Mouse (Mus musculus) small intestine, adult 2 months (tissue): ENCODE data around the gene Zfp809.

Experiments
- CTCF ChIP-seq: fragments of 200-500 bp; IDR thresholded peaks from 2 replicates; pipeline ENCODE4 v1.5.1; 2012; ENCODE audit warnings: low read depth, mild to moderate bottlenecking, control low read depth, inconsistent platforms, low read length, moderate library complexity, mixed read lengths; ENCODE audit not compliant: insufficient replicate concordance, insufficient read length; ENCODE audit errors: extremely low read depth
- POLR2A ChIP-seq: fragments of 200-500 bp; IDR thresholded peaks from 2 replicates; pipeline ENCODE4 v1.6.1; 2012; ENCODE audit warnings: low read depth, mild to moderate bottlenecking, control low read depth, inconsistent platforms, low read length, moderate library complexity

DNA sequence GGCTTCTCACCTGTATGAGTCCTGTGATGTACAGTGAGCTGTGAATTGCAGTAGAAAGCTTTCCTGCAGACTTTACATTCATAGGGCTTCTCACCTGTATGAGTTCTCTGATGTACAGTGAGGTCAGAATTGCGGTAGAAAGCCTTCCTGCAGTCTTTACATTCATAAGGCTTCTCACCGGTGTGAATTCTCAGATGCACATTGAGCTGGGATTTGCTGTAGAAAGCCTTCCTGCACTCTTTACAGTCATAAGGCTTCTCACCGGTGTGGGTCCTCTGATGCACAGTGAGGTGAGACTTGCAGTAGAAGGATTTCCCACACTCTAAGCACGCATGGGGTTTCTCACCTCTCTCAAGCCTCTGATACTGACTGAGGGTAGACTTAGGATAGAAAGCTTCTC is 53.2 kb downstream of the Zfp809 start:
- TF ChIP-seq CTCF (no peak), POLR2A (no peak)
